Mouse (Mus musculus) lung, postnatal 0 days (tissue): ENCODE measurements at regions not wholly inside any gene's neighbourhood (a gene's known extent, or its start where the extent isn't known, plus 50 kb on each side); places are given as distances from the start of the nearest gene placed in this dataset.

Experiments used
- CTCF ChIP-seq: IDR thresholded peaks from 2 replicates; pipeline ENCODE4 v1.5.1; 2016; ENCODE audit warnings: antibody characterized with exemption, mild to moderate bottlenecking
- EP300 ChIP-seq: IDR thresholded peaks from 2 replicates; pipeline ENCODE4 v1.6.1; 2016; ENCODE audit warnings: antibody characterized with exemption, mild to moderate bottlenecking, control low read depth

- TF ChIP-seq CTCF (no peak), EP300 (no peak)
These were observed 559.0 kb upstream of the Nrsn1 start for GRCm38 (mm10) chr13:25829146-25829924.
